Mouse (Mus musculus): ENCODE data around the gene Slc25a44. TPM values are rescaled to one million over a fixed set of nuclear protein-coding genes. Genes with fewer than 3 reads are reported as not detected.
"Not testable (repeated sequence)": the region's sequence is repeated elsewhere in the genome, so short reads cannot be mapped to it uniquely, and the experiment has no call there.

The Slc25a44 gene
- polyA plus RNA-seq, 1 experiment: 8.1 TPM

- TF ChIP-seq GATA1 (IDR thresholded peaks at IDR 0.05; ENCODE audit: low read length): no peak
These were observed 17.8 kb downstream of the Slc25a44 start for GRCm38 (mm10) chr3:88407090-88407489.

GRCm38 (mm10) chr3:88403522-88404230, 21.3 kb downstream of the Slc25a44 start:
- no peak for TF ChIP-seq GATA1 (IDR thresholded peaks at IDR 0.05; ENCODE audit: low read length)

GRCm38 (mm10) chr3:88398666-88399065, 26.3 kb downstream of the Slc25a44 start:
- no peak for TF ChIP-seq GATA1 (IDR thresholded peaks at IDR 0.05; ENCODE audit: low read length)

GRCm38 (mm10) chr3:88395742-88396141, 29.2 kb downstream of the Slc25a44 start:
- TF ChIP-seq GATA1 (IDR thresholded peaks at IDR 0.05; ENCODE audit: low read length): no peak

GRCm38 (mm10) chr3:88395288-88395687, 29.7 kb downstream of the Slc25a44 start:
- no peak for TF ChIP-seq GATA1 (IDR thresholded peaks at IDR 0.05; ENCODE audit: low read length)

GRCm38 (mm10) chr3:88393776-88394375, 31.1 kb downstream of the Slc25a44 start:
- TF ChIP-seq GATA1 (IDR thresholded peaks at IDR 0.05; ENCODE audit: low read length): no peak

GRCm38 (mm10) chr3:88384364-88384763, 40.6 kb downstream of the Slc25a44 start, which contains the start of gene Bglap:
Gene Bglap, minus strand, starts transcription at chr3:88384464.
- no peak for TF ChIP-seq GATA1 (IDR thresholded peaks at IDR 0.05; ENCODE audit: low read length)

- not testable (repeated sequence) for TF ChIP-seq GATA1 (IDR thresholded peaks at IDR 0.05; ENCODE audit: low read length)
These were observed 46.3 kb downstream of the Slc25a44 start, which contains the start of gene Bglap2 for GRCm38 (mm10) chr3:88378599-88378998. Gene Bglap2, minus strand, starts transcription at chr3:88378699.

GRCm38 (mm10) chr3:88372643-88373042, 52.3 kb downstream of the Slc25a44 start, which contains the start of gene Bglap3:
Gene Bglap3, minus strand, starts transcription at chr3:88372743.
- not testable (repeated sequence) for TF ChIP-seq GATA1 (IDR thresholded peaks at IDR 0.05; ENCODE audit: low read length)

GRCm38 (mm10) chr3:88365705-88366361, 59.1 kb downstream of the Slc25a44 start:
- TF ChIP-seq GATA1 (IDR thresholded peaks at IDR 0.05; ENCODE audit: low read length): no peak

GRCm38 (mm10) chr3:88364337-88364736, 60.6 kb downstream of the Slc25a44 start, which contains the start of gene Paqr6:
Gene Paqr6, plus strand, starts transcription at chr3:88364584.
- no peak for TF ChIP-seq GATA1 (IDR thresholded peaks at IDR 0.05; ENCODE audit: low read length)

- no peak for TF ChIP-seq GATA1 (IDR thresholded peaks at IDR 0.05; ENCODE audit: low read length)
These were observed 61.2 kb downstream of the Slc25a44 start for GRCm38 (mm10) chr3:88363700-88364099.

- no peak for TF ChIP-seq GATA1 (IDR thresholded peaks at IDR 0.05; ENCODE audit: low read length)
These were observed 63.2 kb downstream of the Slc25a44 start for GRCm38 (mm10) chr3:88361612-88362313.

GRCm38 (mm10) chr3:88361096-88361495, 63.8 kb downstream of the Slc25a44 start:
- TF ChIP-seq GATA1 (IDR thresholded peaks at IDR 0.05; ENCODE audit: low read length): no peak

Other genes with a start within 250 kb of the Slc25a44 start
- gene Rhbg, start 170.4 kb downstream of the Slc25a44 start, polyA plus RNA-seq (2012): not detected in 2 replicates
- gene Gm38392, start 137.9 kb downstream of the Slc25a44 start, polyA plus RNA-seq (2012): not detected in 2 replicates
- gene Tsacc, start 128.1 kb downstream of the Slc25a44 start, polyA plus RNA-seq (2012): 0.52 and 1.1 TPM in 2 replicates
- 13.4 and 13.6 TPM in 2 replicates for gene Cct3, start 128.0 kb downstream of the Slc25a44 start, polyA plus RNA-seq (2012)
- gene Glmp, start 100.1 kb downstream of the Slc25a44 start, polyA plus RNA-seq (2012): 18.7 and 56.8 TPM in 2 replicates
- gene Tmem79, start 89.0 kb downstream of the Slc25a44 start, polyA plus RNA-seq (2012): 1.2 and 3.4 TPM in 2 replicates
- 48.6 and 63.1 TPM in 2 replicates for gene Smg5, start 88.9 kb downstream of the Slc25a44 start, polyA plus RNA-seq (2012)
- not detected in 2 replicates for gene Paqr6, start 60.6 kb downstream of the Slc25a44 start, polyA plus RNA-seq (2012)
- gene Bglap3, start 52.4 kb downstream of the Slc25a44 start, polyA plus RNA-seq (2012): not detected in 2 replicates
- not detected in 2 replicates for gene Bglap2, start 46.4 kb downstream of the Slc25a44 start, polyA plus RNA-seq (2012)
- 0.30 and 0.36 TPM in 2 replicates for gene Bglap, start 40.7 kb downstream of the Slc25a44 start, polyA plus RNA-seq (2012)
- 275 and 327 TPM in 2 replicates for gene Pmf1, start 14.8 kb downstream of the Slc25a44 start, polyA plus RNA-seq (2012)
- gene Sema4a, start 36.0 kb upstream of the Slc25a44 start, polyA plus RNA-seq (2012): 5.2 and 7.4 TPM in 2 replicates
- gene Lmna, start 84.8 kb upstream of the Slc25a44 start, polyA plus RNA-seq (2012): 352 and 421 TPM in 2 replicates
- 9.2 and 9.9 TPM in 2 replicates for gene Mex3a, start 107.3 kb upstream of the Slc25a44 start, polyA plus RNA-seq (2012)
- gene Rab25, start 123.2 kb upstream of the Slc25a44 start, polyA plus RNA-seq (2012): 0.16 and 0.41 TPM in 2 replicates
- 123 and 166 TPM in 2 replicates for gene Lamtor2, start 127.9 kb upstream of the Slc25a44 start, polyA plus RNA-seq (2012)
- gene Ubqln4, start 128.6 kb upstream of the Slc25a44 start, polyA plus RNA-seq (2012): 94.4 and 111 TPM in 2 replicates
- 79.2 and 381 TPM in 2 replicates for gene Ssr2, start 150.7 kb upstream of the Slc25a44 start, polyA plus RNA-seq (2012)
- gene Arhgef2, start 180.8 kb upstream of the Slc25a44 start, polyA plus RNA-seq (2012): 188 and 221 TPM in 2 replicates
- gene Rxfp4, start 228.0 kb upstream of the Slc25a44 start, polyA plus RNA-seq (2012): not detected in 2 replicates